Mouse (Mus musculus): ENCODE data around the gene Zfp830. TPM values are rescaled to one million over a fixed set of nuclear protein-coding genes. Genes with fewer than 3 reads are reported as not detected.

Gene Zfp830
- polyA plus RNA-seq, 1 experiment, result 8.6 TPM

- Histone ChIP-seq H3K27me3 (ENCODE audit: control insufficient read depth, insufficient read depth, insufficient read length) (peaks cover 13% of the 10 kb centered on the region), H3K4me3 (ENCODE audit: insufficient read depth, poor library complexity, severe bottlenecking) (no peak overlapping the region), H3K79me3 (ENCODE audit: low read depth) (no peaks in the 10 kb centered on the region), H3K36me3 (ENCODE audit: control insufficient read depth, insufficient read depth) (no peaks in the 10 kb centered on the region), H3K79me2 (ENCODE audit: control insufficient read depth, insufficient read depth) (no peaks in the 10 kb centered on the region), H3ac (ENCODE audit: control insufficient read depth, insufficient read length, low read depth) (no peak overlapping the region)
- TF ChIP-seq MYOG (IDR thresholded peaks at IDR 0.05; ENCODE audit: control insufficient read depth, extremely low read depth, insufficient read length) (no peak), CEBPB (IDR thresholded peaks at IDR 0.05; ENCODE audit: low read depth) (no peak), MYOD1 (IDR thresholded peaks at IDR 0.05; ENCODE audit: control insufficient read depth, insufficient read length, low read depth) (no peak), MAX (IDR thresholded peaks at IDR 0.05) (no peak), CTCF (IDR thresholded peaks at IDR 0.05; ENCODE audit: control insufficient read depth, insufficient read depth, insufficient read length) (no peak), USF1 (IDR thresholded peaks at IDR 0.05; ENCODE audit: low read depth) (no peak)
These were observed 17.2 kb upstream of the Zfp830 start for GRCm38 (mm10) chr11:82746857-82747366.

- Histone ChIP-seq H3K79me3 (ENCODE audit: low read depth) (no peaks in the 10 kb centered on the region), H3K36me3 (ENCODE audit: control insufficient read depth, insufficient read depth) (no peaks in the 10 kb centered on the region), H3K27me3 (ENCODE audit: control insufficient read depth, insufficient read depth, insufficient read length) (peaks cover 5% of the 10 kb centered on the region), H3ac (ENCODE audit: control insufficient read depth, insufficient read length, low read depth) (no peak overlapping the region), H3K4me3 (ENCODE audit: insufficient read depth, poor library complexity, severe bottlenecking) (no peak overlapping the region), H3K79me2 (ENCODE audit: control insufficient read depth, insufficient read depth) (no peaks in the 10 kb centered on the region)
- TF ChIP-seq FOSL1 (IDR thresholded peaks at IDR 0.05; ENCODE audit: insufficient read depth, low read length, poor library complexity, severe bottlenecking) (no peak), MYOG (IDR thresholded peaks at IDR 0.05; ENCODE audit: control insufficient read depth, extremely low read depth, insufficient read length) (no peak), CEBPB (IDR thresholded peaks at IDR 0.05; ENCODE audit: low read depth) (no peak), MYOD1 (IDR thresholded peaks at IDR 0.05; ENCODE audit: control insufficient read depth, insufficient read length, low read depth) (no peak), CTCF (IDR thresholded peaks at IDR 0.05; ENCODE audit: control insufficient read depth, insufficient read depth, insufficient read length) (no peak), USF1 (IDR thresholded peaks at IDR 0.05; ENCODE audit: low read depth) (no peak), MAX (IDR thresholded peaks at IDR 0.05) (no peak)
These were observed 11.6 kb upstream of the Zfp830 start for GRCm38 (mm10) chr11:82752349-82753115.

DNA sequence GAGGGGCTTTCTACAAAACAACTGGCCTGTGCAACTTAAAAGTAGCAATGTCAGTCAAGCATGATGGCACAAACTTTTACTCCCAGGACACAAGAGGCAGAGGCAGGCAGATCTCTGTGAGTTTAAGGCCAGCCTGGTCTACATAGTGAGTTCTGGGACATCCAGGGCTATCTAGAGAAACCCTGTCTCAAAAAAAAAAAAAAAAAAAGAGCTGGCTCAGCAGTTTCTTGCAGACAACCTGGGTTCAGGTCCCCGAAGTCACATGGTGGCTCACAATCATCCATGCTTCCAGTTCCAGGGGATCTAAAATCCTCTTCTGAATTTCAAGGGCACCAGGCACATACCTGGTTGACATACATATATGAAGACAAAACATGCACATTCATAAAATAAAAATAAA is 8.2 kb upstream of the Zfp830 start:
- no peaks in the 10 kb centered on the region for H3K79me3 ChIP-seq (ENCODE audit: low read depth)
- peaks cover 23% of the 10 kb centered on the region for H3K27me3 ChIP-seq (ENCODE audit: control insufficient read depth, insufficient read depth, insufficient read length)
- H3K36me3 ChIP-seq (ENCODE audit: control insufficient read depth, insufficient read depth), result no peaks in the 10 kb centered on the region
- no peaks in the 10 kb centered on the region for H3K79me2 ChIP-seq (ENCODE audit: control insufficient read depth, insufficient read depth)
- H3K4me3 ChIP-seq (ENCODE audit: insufficient read depth, poor library complexity, severe bottlenecking), result no peak overlapping the region
- no peak overlapping the region for H3ac ChIP-seq (ENCODE audit: control insufficient read depth, insufficient read length, low read depth)
- no peak for TF ChIP-seq CTCF (IDR thresholded peaks at IDR 0.05; ENCODE audit: control insufficient read depth, insufficient read depth, insufficient read length)
- TF ChIP-seq MAX (IDR thresholded peaks at IDR 0.05), result no peak
- no peak for TF ChIP-seq FOSL1 (IDR thresholded peaks at IDR 0.05; ENCODE audit: insufficient read depth, low read length, poor library complexity, severe bottlenecking)
- TF ChIP-seq CEBPB (IDR thresholded peaks at IDR 0.05; ENCODE audit: low read depth), result no peak
- TF ChIP-seq MYOG (IDR thresholded peaks at IDR 0.05; ENCODE audit: control insufficient read depth, extremely low read depth, insufficient read length), result no peak
- no peak for TF ChIP-seq MYOD1 (IDR thresholded peaks at IDR 0.05; ENCODE audit: control insufficient read depth, insufficient read length, low read depth)
- no peak for TF ChIP-seq USF1 (IDR thresholded peaks at IDR 0.05; ENCODE audit: low read depth)

GRCm38 (mm10) chr11:82762286-82762829 is 1.8 kb upstream of the Zfp830 start:
- TF ChIP-seq MAX (IDR thresholded peaks at IDR 0.05) (peak; percentile 39), USF1 (IDR thresholded peaks at IDR 0.05; ENCODE audit: low read depth) (no peak)
- H3K79me2 ChIP-seq (ENCODE audit: control insufficient read depth, insufficient read depth), result peaks cover 33% of the 10 kb centered on the region
- H3K79me3 ChIP-seq (ENCODE audit: low read depth), result peaks cover 30% of the 10 kb centered on the region
- no peak overlapping the region for H3K4me3 ChIP-seq (ENCODE audit: insufficient read depth, poor library complexity, severe bottlenecking)
- H3K36me3 ChIP-seq (ENCODE audit: control insufficient read depth, insufficient read depth), result peaks cover 16% of the 10 kb centered on the region
- peaks cover 18% of the 10 kb centered on the region for H3K27me3 ChIP-seq (ENCODE audit: control insufficient read depth, insufficient read depth, insufficient read length)
- H3ac ChIP-seq (ENCODE audit: control insufficient read depth, insufficient read length, low read depth), result no peak overlapping the region

DNA sequence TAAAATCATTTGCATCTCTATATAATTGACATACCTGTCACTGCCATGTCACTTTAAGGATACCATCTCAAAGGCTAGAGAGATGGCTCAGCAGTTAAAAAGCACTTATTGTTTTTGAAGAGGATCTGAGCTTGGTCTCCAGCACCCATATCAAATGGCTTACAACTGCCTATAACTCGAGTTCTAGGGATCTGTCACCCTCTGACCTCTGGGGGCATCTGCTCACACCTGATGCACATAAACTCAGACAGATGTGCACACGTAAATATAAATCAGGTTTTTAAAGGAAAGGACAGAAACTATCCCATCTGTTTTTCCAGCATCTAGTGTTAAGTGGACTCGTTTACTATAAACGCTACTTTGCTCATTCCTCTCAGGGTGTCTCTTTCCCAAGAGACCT is 884 bp upstream of the Zfp830 start:
- peaks cover 30% of the 10 kb centered on the region for H3K79me3 ChIP-seq (ENCODE audit: low read depth)
- TF ChIP-seq CEBPB (IDR thresholded peaks at IDR 0.05; ENCODE audit: low read depth) (no peak), FOSL1 (IDR thresholded peaks at IDR 0.05; ENCODE audit: insufficient read depth, low read length, poor library complexity, severe bottlenecking) (no peak), MYOD1 (IDR thresholded peaks at IDR 0.05; ENCODE audit: control insufficient read depth, insufficient read length, low read depth) (no peak), USF1 (IDR thresholded peaks at IDR 0.05; ENCODE audit: low read depth) (no peak)
- no peak overlapping the region for H3ac ChIP-seq (ENCODE audit: control insufficient read depth, insufficient read length, low read depth)
- H3K79me2 ChIP-seq (ENCODE audit: control insufficient read depth, insufficient read depth), result peaks cover 36% of the 10 kb centered on the region
- peaks cover 12% of the 10 kb centered on the region for H3K27me3 ChIP-seq (ENCODE audit: control insufficient read depth, insufficient read depth, insufficient read length)
- H3K4me3 ChIP-seq (ENCODE audit: insufficient read depth, poor library complexity, severe bottlenecking), result peak overlapping the region; percentile 99
- peaks cover 19% of the 10 kb centered on the region for H3K36me3 ChIP-seq (ENCODE audit: control insufficient read depth, insufficient read depth)
